Mouse (Mus musculus) ovary, postnatal 36 days (tissue): ENCODE data around the gene Paqr7.
A peak's percentile ranks its signal among the peaks of the same experiment; 100 is the strongest.
"Not testable (repeated sequence)": the region's sequence is repeated elsewhere in the genome, so short reads cannot be mapped to it uniquely, and the experiment has no call there.

ENCODE experiments used
- DNase-seq: peaks from one replicate; pipeline ENCODE4 v3.0.0; 2022; ENCODE audit warnings: low spot score, mixed read lengths

The Paqr7 gene

DNA sequence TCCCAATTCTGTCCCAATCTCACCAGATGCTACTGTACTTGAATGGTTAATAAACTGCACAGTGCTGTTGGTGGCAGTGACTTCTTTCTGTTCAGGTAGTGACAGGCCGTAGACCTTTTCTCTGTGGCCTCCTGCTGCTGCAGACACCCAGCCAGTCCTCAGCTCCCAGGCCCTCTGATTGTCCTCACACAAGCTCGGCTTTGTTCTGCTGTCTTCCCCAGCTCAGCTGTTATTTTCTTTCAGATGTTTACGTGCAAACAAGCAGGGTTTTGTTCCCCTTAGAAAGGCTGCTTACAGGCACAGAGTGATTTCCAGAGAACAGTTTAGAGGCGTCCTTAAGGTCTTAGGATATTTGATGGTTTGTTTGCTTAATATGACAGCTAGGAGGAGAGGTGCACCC is 22.7 kb upstream of the Paqr7 start:
- DNase-seq, result no peak

DNA sequence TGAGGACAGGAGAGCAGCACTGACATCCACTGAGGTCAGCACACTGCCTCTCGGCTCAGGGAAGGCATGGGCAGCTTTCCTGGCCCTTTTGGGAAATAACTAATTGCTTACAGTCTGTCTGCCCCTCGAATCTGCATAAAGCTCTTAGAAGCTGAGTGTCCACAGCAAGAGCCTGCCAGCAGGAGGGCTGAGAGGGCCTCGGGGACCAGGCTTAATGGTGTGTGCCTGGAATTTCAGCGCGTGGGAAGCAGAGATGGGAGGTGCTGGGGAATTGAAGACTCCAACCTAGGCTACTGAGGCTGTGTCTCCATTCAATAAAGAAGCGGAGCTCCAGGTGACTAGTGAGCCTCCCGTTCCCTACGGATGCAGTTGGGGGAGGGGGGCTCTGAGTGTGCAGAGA is 22.3 kb upstream of the Paqr7 start:
- no peak for DNase-seq

DNA sequence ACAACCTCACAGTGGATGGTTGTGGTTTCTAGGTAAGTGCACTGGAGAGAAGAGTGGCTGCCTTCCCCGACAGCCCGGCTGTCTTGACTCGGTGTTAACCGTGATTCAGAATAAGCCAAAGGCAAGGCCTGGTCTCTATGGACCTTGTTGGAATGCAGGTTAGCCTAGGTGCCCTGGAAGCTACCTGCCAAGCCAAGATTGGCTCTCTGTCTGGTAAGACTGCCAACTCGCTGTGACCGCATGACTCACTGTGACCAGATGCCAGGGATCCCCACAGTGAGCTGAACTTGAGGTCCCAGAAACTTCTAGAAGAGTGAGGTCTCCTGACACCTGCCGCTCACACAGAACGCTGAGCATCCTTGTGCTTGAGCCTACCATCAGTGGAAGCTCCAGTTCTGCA is 19.6 kb upstream of the Paqr7 start:
- no peak for DNase-seq

DNA sequence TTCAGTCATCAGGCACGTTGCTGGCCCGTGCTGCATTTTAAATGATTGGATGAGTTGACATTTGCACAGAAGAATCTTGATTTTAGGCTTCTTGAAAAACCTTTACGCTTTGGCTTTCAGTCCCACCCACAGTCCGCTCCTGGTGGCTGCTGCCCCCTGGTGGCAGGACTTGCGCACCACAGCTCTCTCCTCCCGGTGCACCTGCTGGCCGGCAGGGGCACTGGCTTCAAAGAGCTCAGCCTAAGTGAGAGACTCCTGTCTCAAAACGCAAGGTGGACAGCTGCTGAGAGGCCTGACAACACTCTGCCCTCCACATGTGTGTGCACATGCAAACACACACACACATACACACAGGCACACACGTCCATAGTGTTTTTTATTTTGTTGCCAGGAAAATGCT is 18.5 kb upstream of the Paqr7 start:
- DNase-seq, result peak; percentile 89

DNA sequence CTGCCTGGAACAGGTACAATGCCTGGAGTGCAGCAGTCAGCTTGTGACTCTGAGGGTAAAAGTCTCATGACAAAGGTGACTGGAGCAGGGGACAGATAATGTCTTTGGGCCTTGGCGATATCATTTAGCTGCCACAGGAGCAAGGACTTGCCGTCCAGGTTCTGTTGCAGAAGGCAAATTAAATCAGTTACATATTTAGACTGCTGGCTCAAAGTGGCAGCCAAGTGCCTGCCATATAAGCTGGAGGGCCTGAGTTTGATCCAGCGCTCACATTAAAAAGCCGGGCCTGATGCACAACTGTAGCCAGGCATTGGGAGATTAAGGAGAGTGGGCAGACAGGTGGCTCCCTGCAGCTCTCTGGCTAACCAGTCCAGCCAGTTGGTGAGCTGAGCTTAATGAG is 16.7 kb upstream of the Paqr7 start:
- DNase-seq, result no peak

DNA sequence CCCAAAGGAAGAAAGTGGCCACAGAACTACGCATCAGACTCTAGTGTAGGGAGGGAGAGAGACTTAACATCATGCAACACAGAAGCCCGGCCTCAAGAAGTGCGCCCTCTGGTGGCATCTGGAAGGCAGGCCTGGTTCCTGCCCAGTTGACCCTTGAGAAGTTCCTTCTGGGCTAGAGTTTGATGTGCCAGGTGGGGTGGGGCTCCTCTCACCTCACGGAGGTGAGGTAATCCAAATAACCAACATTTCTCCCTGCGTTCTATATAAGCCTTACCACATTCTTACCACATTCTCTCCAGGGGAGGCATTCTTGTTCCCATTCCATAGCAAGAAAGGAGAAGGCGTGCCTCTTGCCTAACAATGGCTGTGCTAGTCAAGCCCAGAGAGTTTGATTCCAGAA is 15.6 kb upstream of the Paqr7 start:
- DNase-seq, result peak; percentile 74

DNA sequence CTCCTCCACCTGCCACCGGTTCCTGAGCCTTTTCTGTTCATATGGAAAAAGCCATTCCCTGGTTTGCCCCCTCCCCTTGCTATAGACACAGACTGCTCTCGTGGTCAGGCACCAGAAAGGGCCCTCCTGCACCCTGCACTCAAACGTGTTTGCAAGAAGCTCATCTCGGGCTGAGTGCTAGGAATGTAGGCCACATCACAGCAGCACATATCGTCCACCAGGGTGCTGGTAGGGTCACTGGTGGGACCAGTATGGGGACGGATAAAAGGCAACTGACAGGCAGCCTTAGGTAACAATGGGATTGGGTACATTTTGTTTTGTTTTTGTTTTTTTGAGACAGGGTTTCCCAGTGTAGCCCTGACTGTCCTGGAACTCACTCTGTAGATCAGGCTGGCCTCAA is 15.2 kb upstream of the Paqr7 start:
- DNase-seq, result no peak

DNA sequence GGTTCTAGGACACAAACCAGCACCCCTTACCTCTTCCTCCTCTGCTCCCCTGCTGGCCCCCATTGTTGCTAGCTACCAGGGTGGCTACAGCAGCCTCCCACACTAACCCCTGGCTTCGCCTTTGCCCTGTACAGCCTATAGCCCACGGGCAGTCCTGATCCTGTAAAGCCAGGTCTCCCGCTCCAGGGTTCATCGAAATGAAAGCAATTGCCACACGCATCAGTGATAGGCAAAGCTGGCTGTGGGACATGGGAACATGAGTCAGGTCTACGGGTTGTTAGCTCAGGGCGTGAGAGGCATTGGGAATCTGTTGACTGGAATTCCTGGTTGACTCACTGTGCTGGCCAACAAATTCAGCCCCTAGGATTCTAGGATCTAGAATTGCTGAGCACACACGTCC is 14.1 kb upstream of the Paqr7 start:
- no peak for DNase-seq

DNA sequence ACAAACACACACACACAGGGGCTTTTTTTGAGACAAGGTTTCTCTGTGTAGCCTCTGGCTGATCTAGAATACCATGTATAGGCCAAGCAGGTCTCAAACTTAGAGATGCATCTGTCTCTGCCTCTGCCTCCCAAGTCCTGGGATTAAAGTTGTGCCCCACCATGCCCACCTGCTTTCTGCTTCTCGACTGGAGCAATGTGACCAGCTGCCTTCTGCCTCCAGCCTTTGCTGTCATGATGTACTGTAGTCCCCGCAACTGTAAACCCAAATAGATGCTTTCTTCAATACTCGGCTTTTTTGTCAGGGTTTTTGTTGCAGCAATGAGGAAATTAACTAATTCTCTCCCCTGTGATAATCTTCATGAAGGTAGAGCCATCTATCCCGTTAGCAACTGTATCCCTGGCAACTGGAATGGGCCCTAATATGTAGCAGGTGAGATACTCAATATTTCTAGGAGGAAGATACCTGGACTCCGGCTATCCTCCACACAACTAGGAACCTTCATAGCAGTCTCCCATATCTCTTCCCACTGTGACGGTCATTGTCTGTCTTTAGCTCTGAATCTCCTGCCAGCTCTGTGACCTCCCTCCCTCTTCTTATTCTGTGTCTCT is 13.3 kb upstream of the Paqr7 start:
- no peak for DNase-seq

DNA sequence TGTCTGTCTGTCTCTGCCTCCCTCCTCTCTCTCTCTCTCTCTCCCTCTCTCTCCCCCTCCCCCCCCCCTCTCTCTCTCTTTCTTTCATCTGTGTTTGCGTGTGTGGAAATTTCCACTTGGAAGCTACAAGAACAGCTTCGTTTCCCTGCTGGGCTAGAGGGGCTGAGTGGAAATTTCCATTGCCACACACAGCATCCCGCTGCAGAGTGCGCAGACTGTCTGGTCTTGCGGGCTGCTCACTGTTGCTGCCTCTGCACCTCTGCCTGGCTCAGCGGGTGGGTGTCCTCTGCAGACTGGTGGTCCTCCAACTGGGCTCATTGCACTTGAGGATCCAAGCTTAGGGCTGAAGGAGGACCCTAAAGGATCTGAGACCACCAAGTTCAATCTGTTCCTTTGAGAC is 12.8 kb upstream of the Paqr7 start:
- no peak for DNase-seq

DNA sequence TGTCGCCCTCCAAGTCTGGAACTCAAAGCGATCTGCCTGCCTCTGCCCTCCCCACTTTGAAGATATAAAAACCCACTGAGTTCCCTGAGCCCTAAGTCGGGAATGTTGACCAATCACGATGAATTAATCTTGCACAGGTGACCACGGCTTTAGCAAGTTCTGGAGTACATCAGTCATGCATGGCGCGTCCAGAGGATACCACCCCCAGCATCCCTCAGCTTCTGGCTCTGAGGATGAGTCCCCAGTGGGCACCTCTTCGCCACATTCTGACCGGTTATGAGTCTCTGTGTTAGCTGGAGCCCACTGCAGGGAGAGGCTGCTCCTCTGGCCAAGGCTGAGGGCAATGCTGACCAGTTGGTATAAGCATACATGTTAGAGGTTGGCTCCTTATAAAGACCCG is 12.3 kb upstream of the Paqr7 start:
- no peak for DNase-seq

DNA sequence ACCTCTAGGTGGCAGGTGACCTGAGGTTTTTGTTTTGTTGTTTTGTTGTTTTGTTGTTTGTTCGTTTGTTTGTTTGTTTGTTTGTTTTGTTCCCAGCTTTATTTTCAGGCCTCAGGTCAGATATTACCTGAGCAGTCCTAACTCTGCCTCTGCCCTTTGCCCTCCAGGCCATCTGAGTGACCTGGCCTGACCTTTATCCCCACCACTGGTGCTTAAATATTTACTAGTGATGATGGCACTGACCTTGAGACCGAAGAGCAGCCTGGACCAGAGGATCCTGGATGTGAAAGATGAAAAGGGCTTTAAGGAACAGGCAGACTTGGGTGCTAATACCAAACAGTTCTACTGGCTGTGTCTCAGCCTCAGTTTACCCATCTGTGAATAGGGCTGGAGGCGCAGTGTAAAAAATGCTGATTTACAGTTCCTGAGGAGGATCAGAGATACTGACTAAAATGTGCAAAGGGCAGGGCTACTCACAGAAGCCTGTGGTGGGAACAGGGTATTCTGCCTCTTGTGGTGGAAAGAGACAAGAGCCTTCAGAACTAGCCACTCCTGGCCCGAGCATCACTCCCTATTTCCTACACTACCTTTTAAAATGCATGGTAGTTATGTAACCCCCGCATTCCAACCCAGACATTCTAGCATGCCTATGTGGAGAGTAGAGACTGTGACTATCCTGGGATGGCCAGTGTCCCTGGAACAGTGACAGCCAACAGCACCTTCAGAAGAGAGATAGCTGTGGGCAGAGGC is 11.2 kb upstream of the Paqr7 start:
- DNase-seq, result no peak

DNA sequence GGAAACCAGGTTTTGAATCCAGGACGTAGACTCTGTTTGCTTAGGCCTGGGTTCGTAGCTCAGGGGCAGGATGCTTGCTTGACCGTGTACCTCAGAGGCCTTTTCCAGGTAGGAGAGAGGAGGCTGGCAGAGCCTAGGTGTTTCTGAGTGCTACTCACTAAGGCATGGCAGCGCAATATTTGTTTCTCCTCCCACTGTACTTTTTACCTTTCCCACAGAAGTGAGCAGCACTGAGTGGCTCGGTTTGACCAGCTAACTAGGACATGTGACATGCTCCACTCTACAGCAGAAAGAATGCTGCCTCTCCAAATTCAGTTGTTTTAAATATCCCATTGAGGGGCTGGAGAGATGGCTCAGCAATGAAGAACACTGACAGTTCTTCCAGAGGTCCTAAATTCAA is 8.3 kb upstream of the Paqr7 start:
- DNase-seq, result no peak

DNA sequence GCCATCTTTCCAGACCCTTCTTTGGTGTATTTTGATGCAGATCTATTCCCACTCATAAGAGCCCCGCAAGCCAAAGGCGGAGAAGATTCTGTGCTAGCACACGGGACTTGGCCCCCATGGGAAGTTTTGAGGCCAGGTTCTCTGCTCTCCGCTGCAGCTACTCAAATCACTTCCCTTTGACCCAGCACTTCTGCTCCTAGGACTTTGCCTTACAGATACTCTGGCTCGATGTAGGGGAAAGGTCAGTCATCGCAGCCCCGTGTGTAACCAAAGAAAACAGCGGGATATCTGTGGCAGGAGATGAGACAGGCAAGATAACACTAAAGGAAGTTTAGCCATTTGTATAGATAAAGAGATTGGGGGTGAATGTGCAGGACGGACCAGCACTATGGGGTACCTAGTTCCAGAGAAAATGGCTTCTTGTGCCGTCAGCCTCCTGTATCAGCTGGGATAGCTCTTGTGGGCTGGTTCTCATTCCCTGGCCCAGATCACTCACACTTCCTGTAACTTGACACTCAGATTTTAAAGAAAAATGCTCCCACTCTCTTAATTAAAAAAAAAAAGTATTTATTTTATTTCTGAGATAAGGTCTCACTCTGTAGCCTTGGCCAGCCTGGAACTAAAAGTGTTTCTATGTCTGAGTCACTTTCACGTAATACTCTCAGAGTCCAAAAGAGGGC is 6.4 kb upstream of the Paqr7 start:
- DNase-seq, result no peak

DNA sequence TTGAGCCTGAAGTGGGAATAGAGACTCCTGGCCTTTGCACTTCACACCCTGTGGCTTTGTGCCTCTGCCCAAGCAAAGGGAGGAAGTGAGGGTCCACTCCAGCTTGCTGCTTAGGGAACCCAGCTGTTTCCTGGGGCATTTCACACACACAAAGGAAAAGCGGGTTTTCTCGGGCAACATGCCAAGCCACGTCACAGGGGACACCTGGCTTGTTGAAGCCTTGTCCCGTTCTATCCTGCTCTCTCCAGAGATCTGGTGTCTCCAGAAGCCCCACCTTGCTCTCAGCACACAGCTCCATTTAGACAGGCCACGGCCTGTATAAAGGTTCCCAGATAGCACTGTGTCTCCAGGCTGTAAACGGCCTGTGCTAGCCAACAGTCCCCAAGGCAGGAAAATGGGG is 4.8 kb upstream of the Paqr7 start:
- no peak for DNase-seq

DNA sequence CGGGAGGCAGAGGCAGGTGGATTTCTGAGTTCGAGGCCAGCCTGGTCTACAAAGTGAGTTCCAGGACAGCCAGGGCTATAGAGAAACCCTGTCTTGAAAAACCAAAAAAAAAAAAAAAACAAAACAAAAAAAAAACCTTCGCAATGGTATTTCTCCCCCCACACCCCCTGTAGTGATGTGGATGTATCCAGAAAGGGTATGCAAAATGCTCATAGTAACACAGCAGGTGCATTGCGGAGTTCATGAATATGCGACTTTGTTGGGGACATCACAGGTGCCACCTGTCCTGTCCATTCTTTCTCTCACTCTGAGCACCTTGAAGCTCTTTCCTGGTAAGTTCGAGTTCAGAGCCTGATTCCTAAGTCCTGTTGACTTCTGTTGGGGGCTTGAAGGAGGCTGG is 2.3 kb upstream of the Paqr7 start:
- not testable (repeated sequence) for DNase-seq

DNA sequence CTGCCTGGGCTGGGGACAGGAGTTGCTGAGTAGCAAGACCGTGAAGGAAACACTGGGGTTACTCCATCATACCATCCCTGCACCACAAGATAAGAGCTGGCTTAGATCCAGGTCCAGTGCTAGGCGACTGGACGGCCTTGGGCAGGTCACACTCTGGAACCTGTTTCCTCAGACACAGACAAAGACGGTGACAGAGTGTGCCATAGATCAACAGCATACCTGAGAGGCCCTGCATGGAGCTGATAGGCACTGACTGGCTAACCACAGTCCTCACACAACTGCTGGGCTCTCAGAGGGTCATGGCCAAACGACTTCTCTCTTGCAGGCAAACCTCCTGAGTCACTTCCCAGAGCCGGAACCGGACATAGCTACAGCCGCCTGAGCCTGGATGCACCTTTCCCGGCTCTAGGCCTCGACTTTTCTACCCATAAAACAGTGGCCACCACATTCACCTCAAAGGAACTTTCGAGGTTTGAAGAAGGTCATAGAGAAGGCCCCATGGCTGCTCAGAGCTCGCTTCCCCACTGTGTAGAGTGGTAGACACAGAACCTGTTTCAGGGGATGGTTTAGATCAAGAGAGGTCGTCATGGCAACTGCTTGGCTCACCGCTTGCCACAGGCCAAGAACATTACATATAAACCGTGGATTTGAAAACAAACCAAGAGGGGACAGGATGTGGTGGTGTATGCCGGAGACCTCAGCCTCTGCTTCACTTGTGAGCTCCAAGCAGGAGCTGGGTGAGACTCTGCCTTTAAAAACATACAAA is 1.5 kb upstream of the Paqr7 start:
- no peak for DNase-seq

DNA sequence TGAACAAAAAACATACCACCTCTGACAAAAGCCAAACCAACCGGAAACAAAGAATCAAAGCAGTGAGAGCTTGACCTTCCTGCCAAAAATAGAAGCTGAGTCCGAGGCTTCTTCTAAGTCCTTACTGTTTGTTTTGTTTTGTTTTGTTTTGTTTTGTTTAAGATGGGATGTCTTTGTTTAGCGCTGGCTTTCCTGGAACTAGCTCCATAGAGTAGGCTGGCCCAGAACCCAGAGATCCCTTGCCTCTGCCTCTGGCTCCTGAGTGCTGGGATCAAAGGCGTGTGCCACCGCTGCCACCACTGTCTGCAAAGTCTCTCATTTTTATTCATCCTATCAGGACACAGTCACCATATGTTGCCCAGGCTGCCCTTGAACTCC is 962 bp upstream of the Paqr7 start:
- no peak for DNase-seq

DNA sequence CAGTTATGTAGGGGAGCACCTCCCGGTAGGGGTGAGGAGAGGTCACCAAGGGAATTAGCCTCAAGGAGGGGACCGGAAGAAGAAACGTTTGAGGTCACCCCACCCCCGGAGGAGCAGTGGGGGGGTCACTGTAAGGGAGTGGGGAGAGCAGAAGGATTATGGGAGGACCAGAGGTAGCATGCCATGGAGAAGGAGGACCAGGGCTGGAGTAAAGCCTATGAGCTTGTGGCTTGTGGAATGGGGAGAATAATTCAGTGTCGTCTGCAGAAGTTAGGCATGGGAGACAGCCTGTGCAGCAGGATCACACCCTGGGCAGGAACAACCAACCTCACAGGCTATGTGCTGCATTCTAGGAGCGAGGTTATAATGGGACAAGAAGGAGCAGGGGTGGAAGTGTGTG is 726 bp downstream of the Paqr7 start:
- no peak for DNase-seq

DNA sequence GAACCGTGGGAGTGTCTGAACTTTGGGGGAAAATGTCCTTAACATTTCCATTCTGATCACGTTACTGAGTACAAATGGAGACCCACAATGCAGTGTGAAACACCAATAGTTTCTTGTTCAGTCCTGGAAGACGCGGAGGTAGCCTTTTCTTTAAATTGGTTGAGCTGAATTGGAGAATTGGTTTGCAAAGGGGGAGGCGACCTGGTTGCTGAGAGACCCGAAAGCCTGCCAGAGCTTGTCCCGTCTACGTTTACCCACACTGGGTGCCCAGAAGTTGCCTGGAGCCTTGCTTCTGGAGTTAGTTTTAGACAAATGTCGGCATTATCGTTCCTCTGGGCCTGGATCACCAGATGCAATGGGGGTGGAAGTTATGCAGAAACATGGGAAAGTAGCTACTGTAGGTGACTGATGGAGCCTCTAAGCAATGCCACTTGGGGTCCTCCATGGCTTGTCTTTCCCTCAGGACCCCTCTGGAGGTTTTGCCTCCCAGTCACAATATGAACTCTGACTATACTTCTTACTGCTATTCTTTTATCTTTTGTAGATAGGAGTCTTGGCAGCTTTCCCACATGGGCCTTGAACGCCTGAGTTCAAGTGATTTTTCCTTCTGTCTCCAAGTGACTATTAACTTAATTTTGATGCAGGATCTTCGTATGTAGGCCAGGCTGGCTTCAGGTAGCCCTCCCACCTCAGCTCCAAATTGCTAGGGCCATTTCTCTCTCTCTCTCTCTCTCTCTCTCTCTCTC is 1.7 kb downstream of the Paqr7 start:
- peak; percentile 45 for DNase-seq

DNA sequence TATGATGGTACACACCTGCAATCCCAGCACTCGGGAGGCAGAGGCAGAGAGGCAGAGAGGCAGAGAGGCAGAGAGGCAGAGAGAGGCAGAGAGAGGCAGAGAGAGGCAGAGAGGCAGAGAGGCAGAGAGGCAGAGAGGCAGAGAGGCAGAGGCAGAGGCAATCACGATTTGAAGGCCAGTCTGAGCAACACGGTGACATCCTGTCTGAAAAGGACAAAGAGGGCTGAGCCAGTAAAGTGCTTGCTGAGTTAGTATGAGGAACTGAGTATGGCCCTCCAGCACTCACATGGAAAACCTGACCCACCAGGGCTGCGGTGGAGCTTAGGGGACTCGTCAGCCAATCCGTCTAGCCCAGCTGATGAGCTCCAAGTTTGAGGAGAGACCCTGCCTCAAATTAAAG is 2.5 kb downstream of the Paqr7 start:
- DNase-seq, result not testable (repeated sequence)

DNA sequence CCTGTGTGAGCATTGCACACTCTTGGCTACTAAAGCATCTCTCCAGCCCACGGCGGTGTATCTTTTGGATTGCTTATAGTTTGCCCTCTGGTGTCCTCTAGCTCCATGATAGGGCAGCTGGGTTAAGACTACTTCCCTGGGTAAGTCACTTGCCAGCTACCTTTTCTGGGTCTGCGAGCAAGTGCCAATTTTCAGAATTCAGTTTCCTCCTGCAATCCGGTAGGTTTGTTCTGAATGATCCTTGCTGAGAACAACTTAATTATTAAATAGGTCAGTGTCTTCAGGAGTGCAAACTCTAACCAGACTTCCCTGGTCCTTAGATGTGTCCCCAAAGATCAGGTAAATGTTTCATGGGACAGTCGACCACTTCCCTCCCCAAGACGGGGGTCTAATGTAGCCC is 4.6 kb downstream of the Paqr7 start:
- no peak for DNase-seq
